Mouse (Mus musculus): ENCODE measurements at regions not wholly inside any gene's neighbourhood (a gene's known extent, or its start where the extent isn't known, plus 50 kb on each side); places are given as distances from the start of the nearest gene placed in this dataset.
A peak's percentile ranks its signal among the peaks of the same experiment; 100 is the strongest.

GRCm38 (mm10) chrX:98051521-98052170 is 96.9 kb upstream of the Ar start:
- peak; percentile 41 for DNase-seq (ENCODE audit: low read depth)

DNA sequence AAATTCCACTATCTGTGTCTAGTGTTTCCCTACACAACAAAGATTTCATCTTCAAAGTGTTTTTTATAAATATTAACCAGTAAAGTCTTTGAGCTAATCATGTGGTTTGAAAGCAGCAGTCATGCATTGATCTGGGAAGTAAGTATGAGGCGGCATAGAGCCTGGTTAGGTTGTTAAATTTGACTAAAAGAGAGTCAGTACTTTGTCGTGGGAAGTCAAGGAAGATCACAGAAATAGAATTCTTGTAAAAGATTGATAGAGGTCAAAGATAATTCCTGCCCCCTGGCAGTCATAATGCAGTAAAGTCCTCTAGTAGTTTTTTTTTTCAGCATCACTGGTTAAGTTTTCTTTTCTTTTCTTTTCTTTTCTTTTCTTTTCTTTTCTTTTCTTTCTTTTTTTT is 95.8 kb upstream of the Ar start:
- DNase-seq (ENCODE audit: low read depth): no peak

Data from gonadal fat pad, adult 2 months (tissue).